Comparison of ENCODE assay signal across 16 mouse cellular contexts in the genomic region with DNA sequence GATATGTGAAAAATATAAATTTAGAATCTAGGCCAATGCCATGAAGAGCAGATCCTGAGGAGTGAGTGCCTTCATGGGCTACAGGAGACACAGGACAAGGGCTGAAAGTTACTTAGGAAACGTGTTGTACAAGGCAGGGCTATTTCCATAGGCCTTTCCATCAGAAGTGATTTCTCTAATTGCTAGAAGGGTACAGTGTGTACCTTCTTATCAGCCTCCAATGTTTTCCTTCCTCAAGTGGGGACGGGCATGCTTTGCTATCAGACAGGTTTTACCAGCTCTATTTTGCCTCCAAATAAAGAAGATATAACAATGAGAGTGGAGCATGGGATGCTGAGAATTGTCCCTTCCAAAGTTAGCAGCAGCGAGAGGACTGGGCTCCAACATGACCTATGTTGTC.
"Had no signal": no experiment of that assay in that cellular context is flagged by ENCODE, and none has a peak within 500 bp of the region (broad histone marks: within the 10 kb centered on the region; RNA-seq: fewer than 3 reads in every experiment).

No protein-coding gene starts in this region.

- H3K9ac ChIP-seq: liver, embryonic 13.5 days; liver, embryonic 15.5 days; liver, postnatal 0 days; lung, embryonic 14.5 days; midbrain, embryonic 12.5 days; neural tube, embryonic 12.5 days had no signal

- H3K4me3 ChIP-seq: liver, embryonic 13.5 days; liver, embryonic 15.5 days; megakaryocyte, embryonic 14.5 days; midbrain, embryonic 12.5 days; neural tube, embryonic 12.5 days had no signal

- H3K36me3 ChIP-seq: liver, embryonic 13.5 days; liver, embryonic 15.5 days; midbrain, embryonic 12.5 days; neural tube, embryonic 12.5 days had no signal

- H3K27ac ChIP-seq: liver, embryonic 13.5 days; liver, embryonic 15.5 days; macrophage; midbrain, embryonic 12.5 days; neural tube, embryonic 12.5 days had no signal

- H3K27me3 ChIP-seq: liver, embryonic 13.5 days; liver, embryonic 15.5 days had no signal

- DNase-seq: liver; liver, embryonic 13.5 days; liver, postnatal 0 days; lung, embryonic 14.5 days; midbrain, embryonic 14.5 days; right cerebral cortex, postnatal 14 days; thymus, adult 2 months; thymus, postnatal 25 days; thymus, postnatal 4 days had no signal

- H3K9me3 ChIP-seq: liver, embryonic 13.5 days; liver, embryonic 15.5 days; megakaryocyte, embryonic 14.5 days; midbrain, embryonic 12.5 days; neural tube, embryonic 12.5 days had no signal

- H3K4me1 ChIP-seq: liver, embryonic 13.5 days; liver, embryonic 15.5 days; megakaryocyte, embryonic 14.5 days had no signal

- ATAC-seq: liver, postnatal 0 days; midbrain, embryonic 16.5 days had no signal

- H3K4me2 ChIP-seq: liver, embryonic 11.5 days; liver, embryonic 13.5 days; liver, embryonic 15.5 days; lung, embryonic 14.5 days; midbrain, embryonic 12.5 days; neural tube, embryonic 12.5 days had no signal
